Mouse (Mus musculus) liver, embryonic 15.5 days (tissue): ENCODE measurements around the gene Mpeg1. TPM values are rescaled to one million over a fixed set of nuclear protein-coding genes. Genes with fewer than 3 reads are reported as not detected.

Source experiments
- ATAC-seq: fragments of 200-750 bp; cut with Nextera tagmentation; 2 replicates; pipeline ENCODE4 v1.8.0; 2017; ENCODE audit warnings: moderate number of reproducible peaks, mild to moderate bottlenecking, moderate library complexity; ENCODE audit not compliant: insufficient read depth
- H3K27ac ChIP-seq: fragments of 300-500 bp; sonication (generic); replicated peaks from 2 replicates; pipeline ENCODE4 v1.5.1; 2015; ENCODE audit warnings: mild to moderate bottlenecking, inconsistent platforms
- H3K27me3 ChIP-seq: fragments of 300-500 bp; sonication (generic); 2 replicates; pipeline ENCODE4 v1.6.1; 2015; ENCODE audit warnings: mild to moderate bottlenecking, inconsistent platforms
- H3K36me3 ChIP-seq: fragments of 300-500 bp; sonication (generic); replicated peaks from 2 replicates; pipeline ENCODE4 v1.6.1; 2015; ENCODE audit warnings: moderate library complexity, mild to moderate bottlenecking, inconsistent platforms
- H3K4me1 ChIP-seq: fragments of 300-500 bp; sonication (generic); replicated peaks from 2 replicates; pipeline ENCODE4 v1.6.1; 2015; ENCODE audit warnings: inconsistent platforms
- H3K4me2 ChIP-seq: fragments of 300-500 bp; sonication (generic); 2 replicates; pipeline ENCODE4 v1.6.1; 2015; ENCODE audit warnings: moderate library complexity, mild to moderate bottlenecking, inconsistent platforms
- H3K4me3 ChIP-seq: fragments of 300-500 bp; sonication (generic); replicated peaks from 2 replicates; pipeline ENCODE4 v1.5.1; 2015; ENCODE audit warnings: mild to moderate bottlenecking, inconsistent platforms
- H3K9ac ChIP-seq: fragments of 300-500 bp; sonication (generic); 2 replicates; pipeline ENCODE4 v1.6.1; 2015; ENCODE audit warnings: moderate library complexity, mild to moderate bottlenecking, inconsistent platforms
- H3K9me3 ChIP-seq: fragments of 300-500 bp; sonication (generic); replicated peaks from 2 replicates; pipeline ENCODE4 v1.6.1; 2016; ENCODE audit warnings: inconsistent platforms
- WGBS: fragments of 180-500 bp; shearing (Covaris S2); methylation state at CpG from one replicate; pipeline ENCODE4 v1.1.7; 2015; ENCODE audit warnings: mixed read lengths; ENCODE audit not compliant: insufficient replicate concordance; 5-methylcytosine and 5-hydroxymethylcytosine counted together
- polyA plus RNA-seq: library from polyadenylated mRNA; unstranded; fragments of >200 nt; fragmentation: Nextera tagmentation; extraction: Ambion mirVana; gene quantifications from 2 replicates; pipeline ENCODE4 v1.2.1, GENCODE M21; 2015

Gene Mpeg1
- polyA plus RNA-seq, 1 experiment from 2014 or later = 1.8 TPM

GRCm38 (mm10) chr19:12493453-12494186 is 33.0 kb downstream of the Mpeg1 start:
- no peak overlapping the region for H3K4me2 ChIP-seq
- H3K27ac ChIP-seq = no peak overlapping the region
- no peaks in the 10 kb centered on the region for H3K9me3 ChIP-seq
- H3K4me3 ChIP-seq = no peak overlapping the region
- ATAC-seq = no peak
- H3K36me3 ChIP-seq = 0 out of 2 replicates have a peak, but pooled peaks cover 7% of the 10 kb centered on the region
- no peaks in the 10 kb centered on the region for H3K4me1 ChIP-seq
- H3K27me3 ChIP-seq = no peaks in the 10 kb centered on the region
- no peak overlapping the region for H3K9ac ChIP-seq
- 40% methylated on average over 4 of the region's 4 CpGs for WGBS

- Histone ChIP-seq H3K4me3 (no peak overlapping the region), H3K9ac (no peak overlapping the region), H3K36me3 (0 out of 2 replicates have a peak, but pooled peaks cover 7% of the 10 kb centered on the region), H3K9me3 (no peaks in the 10 kb centered on the region), H3K27ac (no peak overlapping the region), H3K27me3 (peaks cover 2% of the 10 kb centered on the region; the same call in 1 of the 2 replicates), H3K4me1 (no peaks in the 10 kb centered on the region), H3K4me2 (no peak overlapping the region)
- ATAC-seq = no peak
- WGBS = 49% methylated on average over 4 of the region's 4 CpGs
Observed at GRCm38 (mm10) chr19:12494187-12494458, 33.5 kb downstream of the Mpeg1 start.

GRCm38 (mm10) chr19:12494972-12495535 is 34.5 kb downstream of the Mpeg1 start:
- ATAC-seq = no peak
- 42% methylated on average over 3 of the region's 3 CpGs for WGBS
- Histone ChIP-seq H3K9me3 (no peaks in the 10 kb centered on the region), H3K4me3 (no peak overlapping the region), H3K4me2 (no peak overlapping the region), H3K36me3 (0 out of 2 replicates have a peak, but pooled peaks cover 7% of the 10 kb centered on the region), H3K27ac (no peak overlapping the region), H3K9ac (no peak overlapping the region), H3K4me1 (no peaks in the 10 kb centered on the region), H3K27me3 (peaks cover 6% of the 10 kb centered on the region)

- 0 out of 2 replicates have a peak, but pooled peaks cover 7% of the 10 kb centered on the region for H3K36me3 ChIP-seq
- WGBS = 60% methylated on average over 2 of the region's 2 CpGs
- no peak overlapping the region for H3K4me3 ChIP-seq
- H3K4me2 ChIP-seq = no peak overlapping the region
- H3K4me1 ChIP-seq = no peaks in the 10 kb centered on the region
- ATAC-seq = no peak
- H3K27ac ChIP-seq = no peak overlapping the region
- no peak overlapping the region for H3K9ac ChIP-seq
- peaks cover 18% of the 10 kb centered on the region for H3K27me3 ChIP-seq
- H3K9me3 ChIP-seq = no peaks in the 10 kb centered on the region
Observed at GRCm38 (mm10) chr19:12496241-12496640, 35.7 kb downstream of the Mpeg1 start.

- no peak overlapping the region for H3K27ac ChIP-seq
- H3K4me2 ChIP-seq = no peak overlapping the region
- no peak for ATAC-seq
- H3K36me3 ChIP-seq = no peaks in the 10 kb centered on the region
- H3K9me3 ChIP-seq = no peaks in the 10 kb centered on the region
- no peak overlapping the region for H3K4me3 ChIP-seq
- H3K27me3 ChIP-seq = peaks cover 29% of the 10 kb centered on the region
- H3K4me1 ChIP-seq = 0 out of 2 replicates have a peak, but pooled peaks cover 4% of the 10 kb centered on the region
- H3K9ac ChIP-seq = no peak overlapping the region
- WGBS = 50% methylated on average over 2 of the region's 2 CpGs
Observed at GRCm38 (mm10) chr19:12497909-12498308, 37.3 kb downstream of the Mpeg1 start.

GRCm38 (mm10) chr19:12498321-12498720 is 37.7 kb downstream of the Mpeg1 start:
- Histone ChIP-seq H3K9ac (no peak overlapping the region), H3K36me3 (no peaks in the 10 kb centered on the region), H3K4me3 (no peak overlapping the region), H3K27me3 (peaks cover 29% of the 10 kb centered on the region), H3K4me1 (0 out of 2 replicates have a peak, but pooled peaks cover 4% of the 10 kb centered on the region), H3K9me3 (no peaks in the 10 kb centered on the region), H3K4me2 (no peak overlapping the region), H3K27ac (no peak overlapping the region)
- ATAC-seq = no peak
- 53% methylated on average over 4 of the region's 4 CpGs for WGBS

- Histone ChIP-seq H3K36me3 (no peaks in the 10 kb centered on the region), H3K4me2 (no peak overlapping the region), H3K4me3 (no peak overlapping the region), H3K9me3 (no peaks in the 10 kb centered on the region), H3K27ac (no peak overlapping the region), H3K27me3 (peaks cover 29% of the 10 kb centered on the region), H3K4me1 (0 out of 2 replicates have a peak, but pooled peaks cover 4% of the 10 kb centered on the region), H3K9ac (no peak overlapping the region)
- 59% methylated on average over 1 of the region's 1 CpGs for WGBS
- no peak for ATAC-seq
Observed at GRCm38 (mm10) chr19:12498941-12499340, 38.4 kb downstream of the Mpeg1 start.

GRCm38 (mm10) chr19:12499485-12499884 is 38.9 kb downstream of the Mpeg1 start:
- Histone ChIP-seq H3K4me3 (no peak overlapping the region), H3K4me2 (0 out of 2 replicates have a peak overlapping the region, but pooled peaks have one; percentile 69), H3K27me3 (peaks cover 29% of the 10 kb centered on the region), H3K9ac (no peak overlapping the region), H3K4me1 (0 out of 2 replicates have a peak, but pooled peaks cover 4% of the 10 kb centered on the region), H3K36me3 (no peaks in the 10 kb centered on the region), H3K9me3 (no peaks in the 10 kb centered on the region), H3K27ac (no peak overlapping the region)
- ATAC-seq = no peak
- WGBS = 34% methylated on average over 2 of the region's 2 CpGs

GRCm38 (mm10) chr19:12500124-12500523 is 39.5 kb downstream of the Mpeg1 start:
- Histone ChIP-seq H3K9me3 (no peaks in the 10 kb centered on the region), H3K4me2 (peak overlapping the region; percentile 69), H3K4me1 (0 out of 2 replicates have a peak, but pooled peaks cover 4% of the 10 kb centered on the region), H3K27me3 (peaks cover 29% of the 10 kb centered on the region), H3K4me3 (peak overlapping the region; percentile 61), H3K36me3 (no peaks in the 10 kb centered on the region), H3K9ac (no peak overlapping the region), H3K27ac (no peak overlapping the region)
- WGBS = 19% methylated on average over 3 of the region's 3 CpGs
- ATAC-seq = no peak

- no peaks in the 10 kb centered on the region for H3K36me3 ChIP-seq
- 3% methylated on average over 36 of the region's 38 CpGs for WGBS
- peaks cover 29% of the 10 kb centered on the region for H3K27me3 ChIP-seq
- peak overlapping the region; percentile 69 for H3K4me2 ChIP-seq
- peak; percentile 38; the same call in 1 of the 2 replicates for ATAC-seq
- H3K9ac ChIP-seq = peak overlapping the region; percentile 43
- H3K4me3 ChIP-seq = peak overlapping the region; percentile 61
- H3K4me1 ChIP-seq = 0 out of 2 replicates have a peak, but pooled peaks cover 4% of the 10 kb centered on the region
- H3K27ac ChIP-seq = peak overlapping the region; percentile 78; the same call in 1 of the 2 replicates
- no peaks in the 10 kb centered on the region for H3K9me3 ChIP-seq
Observed at GRCm38 (mm10) chr19:12500881-12501311, 40.3 kb downstream of the Mpeg1 start.
